Mouse (Mus musculus) hindbrain, embryonic 15.5 days (tissue): ENCODE data around the gene Rpl39. TPM values are rescaled to one million over a fixed set of nuclear protein-coding genes. Genes with fewer than 3 reads are reported as not detected.
A peak's percentile ranks its signal among the peaks of the same experiment; 100 is the strongest.

ENCODE experiments used
- ATAC-seq: fragments of 200-750 bp; cut with Nextera tagmentation; 2 replicates; pipeline ENCODE4 v1.8.0; 2017; ENCODE audit warnings: low read depth, moderate number of reproducible peaks, moderate TSS enrichment; ENCODE audit not compliant: low FRiP score
- H3K27ac ChIP-seq: fragments of 300-500 bp; sonication (generic); replicated peaks from 2 replicates; pipeline ENCODE4 v1.5.1; 2015; ENCODE audit warnings: mild to moderate bottlenecking, inconsistent platforms
- H3K27me3 ChIP-seq: fragments of 300-500 bp; sonication (generic); 2 replicates; pipeline ENCODE4 v1.6.1; 2015; ENCODE audit warnings: control low read depth, inconsistent platforms
- H3K36me3 ChIP-seq: fragments of 300-500 bp; sonication (generic); 2 replicates; pipeline ENCODE4 v1.6.1; 2015; ENCODE audit warnings: control low read depth, inconsistent platforms
- H3K4me1 ChIP-seq: fragments of 300-500 bp; sonication (generic); replicated peaks from 2 replicates; pipeline ENCODE4 v1.6.1; 2015; ENCODE audit warnings: control low read depth, inconsistent platforms
- H3K4me2 ChIP-seq: fragments of 300-500 bp; sonication (generic); 2 replicates; pipeline ENCODE4 v1.6.1; 2015; ENCODE audit warnings: moderate library complexity, mild to moderate bottlenecking, inconsistent platforms
- H3K4me3 ChIP-seq: fragments of 300-500 bp; sonication (generic); 2 replicates; pipeline ENCODE4 v1.5.1; 2015; ENCODE audit warnings: mild to moderate bottlenecking, inconsistent platforms
- H3K9ac ChIP-seq: fragments of 300-500 bp; sonication (generic); 2 replicates; pipeline ENCODE4 v1.6.1; 2015; ENCODE audit warnings: inconsistent platforms
- H3K9me3 ChIP-seq: fragments of 300-500 bp; sonication (generic); 2 replicates; pipeline ENCODE4 v1.6.1; 2016; ENCODE audit warnings: control low read depth, inconsistent platforms
- WGBS: fragments of 180-500 bp; shearing (Covaris S2); methylation state at CpG from one replicate; pipeline ENCODE4 v1.1.7; 2015; 5-methylcytosine and 5-hydroxymethylcytosine counted together
- polyA plus RNA-seq: library from polyadenylated mRNA; unstranded; fragments of >200 nt; fragmentation: Nextera tagmentation; extraction: Ambion mirVana; gene quantifications from 2 replicates; pipeline ENCODE4 v1.2.1, GENCODE M21; 2015

Gene Rpl39
- 265 and 321 TPM in 2 replicates for polyA plus RNA-seq

DNA sequence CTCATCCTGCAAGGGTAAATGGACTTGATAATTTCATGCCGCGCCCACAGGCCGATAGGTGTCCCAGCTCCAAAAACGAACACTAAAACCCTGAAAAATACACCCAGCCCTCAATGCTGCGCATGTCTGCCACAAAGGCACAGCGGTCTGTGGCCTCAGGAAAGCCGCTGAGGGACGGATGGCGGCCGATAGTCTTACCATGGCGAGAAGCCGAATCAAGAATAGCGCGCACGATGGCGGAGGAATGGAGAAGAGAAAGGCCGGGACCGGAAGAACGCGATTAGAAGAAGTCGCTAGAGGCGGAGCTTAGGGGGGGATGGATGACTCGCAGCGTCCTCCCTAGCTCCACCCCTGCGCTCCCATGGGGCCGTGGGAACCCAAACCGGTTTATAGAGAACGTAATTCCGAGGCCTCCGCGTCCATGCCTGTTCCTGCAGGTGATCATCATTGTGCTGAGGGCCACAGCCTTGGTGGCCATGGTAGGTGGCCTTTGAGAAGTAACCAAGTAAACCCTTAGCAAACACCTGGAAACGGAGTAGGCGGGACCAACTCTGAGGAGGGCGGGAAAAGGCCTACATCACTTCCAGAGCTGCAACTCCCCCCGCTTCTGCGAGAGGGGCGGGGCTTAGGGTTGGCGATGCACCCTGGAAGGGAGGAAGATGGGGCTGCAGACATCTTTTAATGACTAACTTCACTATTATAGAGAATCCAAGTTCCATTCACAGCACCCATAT lies at the start of gene Rpl39:
Gene Rpl39, minus strand, starts transcription at position 476 of the 734 bp plus-strand sequence.
- peak within 1 kb of the TSS; percentile 91 for H3K27ac ChIP-seq
- peak; percentile 96 for ATAC-seq
- H3K4me3 ChIP-seq, result peak within 1 kb of the TSS; percentile 53
- WGBS, result 16% methylated on average over 38 of the region's 38 CpGs
- H3K4me1 ChIP-seq, result peaks cover 9% of the 10 kb centered on the region
- H3K4me2 ChIP-seq, result peak within 1 kb of the TSS; percentile 56
- H3K9me3 ChIP-seq, result no peaks in the 10 kb centered on the region
- H3K36me3 ChIP-seq, result peaks cover 7% of the 10 kb centered on the region; the same call in 1 of the 2 replicates
- H3K9ac ChIP-seq, result peak within 1 kb of the TSS; percentile 66
- no peaks in the 10 kb centered on the region for H3K27me3 ChIP-seq

DNA sequence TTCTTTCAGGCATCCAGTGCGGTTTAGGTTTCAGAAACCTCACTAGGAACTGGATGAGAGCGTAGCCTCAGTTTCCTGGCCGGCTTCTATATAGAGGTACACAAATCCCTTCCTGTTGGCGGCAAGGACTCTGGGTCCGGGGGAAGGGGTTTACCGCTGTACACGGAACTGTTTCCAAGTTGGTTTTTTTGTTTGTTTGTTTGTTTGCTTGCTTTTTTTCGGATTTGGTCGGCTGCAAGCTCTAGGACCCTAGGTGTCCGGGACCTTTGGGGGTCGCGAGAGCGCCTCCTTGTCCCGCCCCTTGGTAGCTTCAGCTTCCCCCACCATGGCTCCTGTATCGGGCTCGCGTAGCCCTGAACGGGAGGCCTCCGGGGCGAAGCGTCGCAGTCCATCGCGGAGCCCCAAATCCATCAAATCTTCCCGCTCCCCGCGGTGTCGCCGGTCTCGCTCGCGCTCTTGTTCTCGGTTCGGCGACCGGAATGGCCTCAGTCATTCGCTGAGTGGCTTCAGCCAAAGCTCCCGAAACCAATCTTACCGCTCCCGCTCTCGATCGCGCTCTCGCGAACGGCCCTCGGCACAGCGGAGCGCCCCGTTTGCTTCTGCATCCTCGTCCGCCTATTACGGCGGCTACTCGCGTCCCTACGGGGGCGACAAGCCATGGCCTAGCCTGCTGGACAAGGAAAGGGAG lies 41.6 kb upstream of the Rpl39 start, which contains the start of gene Nkap:
Gene Nkap, plus strand, starts transcription at position 125 of the 688 bp plus-strand sequence.
- peak within 1 kb of the TSS; percentile 80 for H3K27ac ChIP-seq
- H3K36me3 ChIP-seq, result no peaks in the 10 kb centered on the region
- 24% methylated on average over 54 of the region's 58 CpGs for WGBS
- H3K27me3 ChIP-seq, result no peaks in the 10 kb centered on the region
- H3K9me3 ChIP-seq, result no peaks in the 10 kb centered on the region
- peaks cover 11% of the 10 kb centered on the region for H3K4me1 ChIP-seq
- peak within 1 kb of the TSS; percentile 62 for H3K9ac ChIP-seq
- peak within 1 kb of the TSS; percentile 61 for H3K4me2 ChIP-seq
- H3K4me3 ChIP-seq, result peak within 1 kb of the TSS; percentile 68
- ATAC-seq, result peak; percentile 93

DNA sequence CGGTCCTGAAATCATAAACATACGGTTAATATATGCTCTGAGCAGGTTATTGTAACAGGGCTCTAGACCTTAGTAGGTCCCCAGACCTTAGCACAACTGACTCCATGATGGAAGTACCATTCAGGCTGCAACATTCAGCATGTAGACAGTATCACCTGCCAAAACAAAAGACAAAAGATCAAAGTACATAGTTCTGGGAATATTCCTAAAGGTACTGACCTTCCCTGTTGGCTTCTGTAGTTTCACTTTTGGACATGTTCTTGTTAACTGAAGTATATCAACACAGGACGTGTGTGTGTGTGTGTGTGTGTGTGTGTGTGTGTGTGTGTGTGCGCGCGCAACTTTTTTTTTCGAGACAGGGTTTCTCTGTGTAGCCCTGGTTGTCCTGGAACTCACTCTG lies 40.3 kb upstream of the Rpl39 start:
- ATAC-seq, result no peak
- H3K9ac ChIP-seq, result no peak overlapping the region
- no peak overlapping the region for H3K4me2 ChIP-seq
- no peak overlapping the region for H3K27ac ChIP-seq
- WGBS, result 98% methylated on average over 7 of the region's 7 CpGs
- H3K27me3 ChIP-seq, result no peaks in the 10 kb centered on the region
- H3K9me3 ChIP-seq, result no peaks in the 10 kb centered on the region
- peaks cover 11% of the 10 kb centered on the region for H3K4me1 ChIP-seq
- no peak overlapping the region for H3K4me3 ChIP-seq
- no peaks in the 10 kb centered on the region for H3K36me3 ChIP-seq

DNA sequence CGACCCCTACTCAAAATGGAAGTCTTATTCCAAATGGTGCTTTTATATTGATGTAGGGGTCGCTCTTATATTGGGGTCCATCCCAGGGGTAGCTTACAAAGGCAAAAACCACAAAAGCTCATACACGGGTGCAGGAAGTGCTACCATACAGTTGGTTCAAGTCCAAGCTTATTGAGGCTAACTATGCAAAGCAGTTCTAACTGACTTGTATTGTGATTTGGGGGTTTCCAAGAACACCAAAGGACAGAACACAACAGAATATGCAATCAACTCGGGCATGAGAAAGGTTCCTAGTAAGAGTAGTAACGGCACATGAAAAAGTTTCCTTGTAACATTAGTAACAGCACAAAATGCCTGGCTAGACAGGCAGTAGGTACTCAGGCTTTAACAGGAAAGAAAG lies 35.0 kb upstream of the Rpl39 start:
- no peaks in the 10 kb centered on the region for H3K36me3 ChIP-seq
- no peaks in the 10 kb centered on the region for H3K4me1 ChIP-seq
- no peaks in the 10 kb centered on the region for H3K27me3 ChIP-seq
- WGBS, result 72% methylated on average over 5 of the region's 5 CpGs
- H3K4me2 ChIP-seq, result no peak overlapping the region
- no peaks in the 10 kb centered on the region for H3K9me3 ChIP-seq
- no peak for ATAC-seq
- H3K27ac ChIP-seq, result no peak overlapping the region
- no peak overlapping the region for H3K4me3 ChIP-seq
- no peak overlapping the region for H3K9ac ChIP-seq

DNA sequence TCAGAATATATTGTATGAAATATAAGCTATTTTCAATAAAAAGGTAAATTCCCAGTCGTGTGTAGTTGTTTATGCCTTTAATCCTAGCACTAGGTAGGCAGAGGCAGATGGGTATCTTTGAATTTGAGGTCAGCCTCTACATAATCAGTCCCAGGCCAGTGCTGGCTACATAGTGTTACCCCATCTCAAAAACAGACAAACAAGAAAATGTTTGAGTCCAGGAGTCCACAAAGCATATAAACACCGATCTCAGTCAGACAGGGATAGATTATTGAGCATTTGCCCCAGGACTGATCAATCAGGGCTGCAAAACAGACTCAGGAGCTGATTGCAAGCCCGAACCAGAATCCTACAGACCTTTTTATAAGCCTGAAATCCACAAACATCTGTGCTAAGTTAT lies 34.4 kb upstream of the Rpl39 start:
- ATAC-seq, result no peak
- H3K9me3 ChIP-seq, result no peaks in the 10 kb centered on the region
- no peak overlapping the region for H3K4me2 ChIP-seq
- no peaks in the 10 kb centered on the region for H3K36me3 ChIP-seq
- H3K27me3 ChIP-seq, result no peaks in the 10 kb centered on the region
- H3K4me3 ChIP-seq, result no peak overlapping the region
- no peak overlapping the region for H3K9ac ChIP-seq
- no peaks in the 10 kb centered on the region for H3K4me1 ChIP-seq
- WGBS, result 73% methylated on average over 3 of the region's 3 CpGs
- H3K27ac ChIP-seq, result no peak overlapping the region

DNA sequence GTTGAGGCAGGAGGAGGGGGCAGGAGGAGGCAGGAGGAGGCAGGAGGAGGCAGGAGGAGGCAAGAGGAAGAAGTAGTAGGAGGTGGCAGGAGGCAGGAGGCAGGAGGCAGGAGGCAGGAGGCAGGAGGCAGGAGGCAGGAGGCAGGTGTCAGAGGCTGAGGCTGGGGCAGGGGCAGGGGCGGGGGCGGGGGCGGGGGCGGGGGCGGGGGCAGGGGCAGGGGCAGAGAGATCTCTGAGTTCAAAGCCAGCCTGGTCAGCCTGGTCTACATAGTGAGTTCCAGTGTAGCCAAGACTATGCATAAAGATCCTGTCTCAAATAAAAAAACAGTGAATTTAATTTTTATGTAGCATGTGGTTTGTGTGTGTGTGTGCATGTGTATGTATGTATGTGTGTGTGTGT lies 31.9 kb upstream of the Rpl39 start:
- no peak overlapping the region for H3K4me2 ChIP-seq
- no peaks in the 10 kb centered on the region for H3K36me3 ChIP-seq
- H3K4me3 ChIP-seq, result no peak overlapping the region
- ATAC-seq, result no peak
- WGBS, result no CpG with 5 or more reads among the region's 5 CpGs
- no peaks in the 10 kb centered on the region for H3K9me3 ChIP-seq
- no peak overlapping the region for H3K9ac ChIP-seq
- no peak overlapping the region for H3K27ac ChIP-seq
- H3K27me3 ChIP-seq, result no peaks in the 10 kb centered on the region
- no peaks in the 10 kb centered on the region for H3K4me1 ChIP-seq

DNA sequence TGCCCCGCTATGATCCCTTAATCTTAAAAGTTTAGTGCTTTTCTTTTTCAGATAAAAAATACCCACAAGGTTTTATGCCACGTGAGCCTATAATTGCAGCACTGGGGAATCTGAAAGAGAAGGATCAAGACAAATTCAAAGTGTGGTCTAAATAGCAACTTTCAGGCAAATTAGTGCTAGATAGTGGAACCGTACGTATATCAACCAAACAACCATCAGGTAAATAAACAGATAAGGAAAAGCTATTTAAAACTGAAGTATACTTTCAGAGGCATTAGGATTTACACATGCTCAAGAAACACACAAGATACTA lies 25.6 kb upstream of the Rpl39 start:
- WGBS, result 79% methylated on average over 4 of the region's 4 CpGs
- no peaks in the 10 kb centered on the region for H3K4me1 ChIP-seq
- ATAC-seq, result no peak
- peak overlapping the region; percentile 52; the same call in 1 of the 2 replicates for H3K4me3 ChIP-seq
- 0 out of 2 replicates have a peak, but pooled peaks cover 3% of the 10 kb centered on the region for H3K36me3 ChIP-seq
- H3K9me3 ChIP-seq, result no peaks in the 10 kb centered on the region
- no peak overlapping the region for H3K27ac ChIP-seq
- H3K27me3 ChIP-seq, result no peaks in the 10 kb centered on the region
- no peak overlapping the region for H3K9ac ChIP-seq
- peak overlapping the region; percentile 58 for H3K4me2 ChIP-seq

DNA sequence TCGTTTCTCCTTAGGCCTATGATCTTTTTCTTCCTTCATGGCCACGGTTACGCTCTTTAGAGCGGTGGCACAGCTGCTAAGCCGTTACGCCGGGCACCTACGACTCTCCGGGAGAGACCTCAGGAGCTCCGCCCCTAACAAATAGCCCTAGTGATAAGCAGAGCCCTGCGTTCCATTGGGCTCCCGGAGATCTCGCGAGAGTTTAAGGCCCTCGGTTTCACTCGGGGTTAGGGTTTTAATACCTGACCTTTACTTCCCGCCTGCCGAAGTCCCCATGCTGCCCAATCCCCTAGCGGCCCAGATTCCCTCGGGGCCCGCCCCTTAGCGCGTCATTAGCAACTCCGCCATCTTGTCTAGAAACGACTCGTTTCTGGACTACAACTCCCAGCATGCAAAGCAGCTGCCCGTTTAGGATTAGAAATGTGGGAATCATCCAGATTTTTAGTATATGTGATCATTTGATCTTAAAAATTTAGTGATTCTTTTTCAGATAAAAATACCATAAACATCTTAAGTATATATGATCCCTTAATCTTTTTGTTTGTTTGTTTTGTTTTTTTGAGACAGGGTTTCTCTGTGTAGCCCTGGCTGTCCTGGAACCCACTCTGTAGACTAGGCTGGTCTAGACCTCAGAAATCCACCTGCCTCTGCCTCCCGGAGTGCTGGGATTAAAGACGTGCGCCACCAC lies 25.1 kb upstream of the Rpl39 start, which contains the start of gene Upf3b:
Gene Upf3b, minus strand, starts transcription at position 130 of the 688 bp plus-strand sequence.
- ATAC-seq, result peak; percentile 98
- H3K9me3 ChIP-seq, result no peaks in the 10 kb centered on the region
- WGBS, result 18% methylated on average over 30 of the region's 30 CpGs

DNA sequence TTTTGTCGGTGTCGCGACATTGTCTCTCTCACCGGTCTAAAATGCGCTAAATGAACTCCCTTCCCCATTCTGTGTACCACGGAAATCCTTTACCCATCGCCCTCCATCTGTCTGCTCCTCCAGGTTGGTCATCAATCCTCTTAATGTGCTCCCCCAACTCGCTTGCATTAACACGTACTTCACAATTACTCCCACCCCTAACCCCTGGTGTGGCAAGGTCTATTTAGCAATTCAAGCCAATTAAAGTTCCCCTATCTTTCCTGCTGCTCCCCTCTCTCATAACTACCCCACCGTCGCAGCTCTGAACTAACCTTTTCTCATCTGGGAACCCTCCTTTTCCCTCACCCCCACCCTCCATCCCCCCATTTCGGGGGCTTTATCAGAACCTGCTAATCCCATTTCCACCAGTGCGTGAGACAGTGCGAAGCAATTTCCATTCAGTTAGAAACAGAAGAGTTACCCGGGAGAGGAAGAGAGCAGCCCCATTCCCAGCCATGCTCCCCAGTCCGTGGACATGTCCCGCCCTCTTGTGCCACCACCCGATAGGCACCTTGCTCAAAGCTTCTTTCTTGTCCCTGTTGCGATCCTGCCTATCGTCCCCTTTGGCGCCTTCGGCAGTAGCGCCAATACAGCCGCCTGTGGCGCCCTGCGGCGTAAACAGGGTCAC lies 24.5 kb upstream of the Rpl39 start:
- peak; percentile 89 for ATAC-seq

More for the DNA sequence above, 25.1 kb upstream of the Rpl39 start, which contains the start of gene Upf3b:
- no peaks in the 10 kb centered on the region for H3K27me3 ChIP-seq
- H3K36me3 ChIP-seq, result 0 out of 2 replicates have a peak, but pooled peaks cover 3% of the 10 kb centered on the region
- no peaks in the 10 kb centered on the region for H3K4me1 ChIP-seq
- H3K27ac ChIP-seq, result peak within 1 kb of the TSS; percentile 85
- H3K4me2 ChIP-seq, result peak within 1 kb of the TSS; percentile 58
- H3K4me3 ChIP-seq, result peak within 1 kb of the TSS; percentile 52
- H3K9ac ChIP-seq, result peak within 1 kb of the TSS; percentile 49

DNA sequence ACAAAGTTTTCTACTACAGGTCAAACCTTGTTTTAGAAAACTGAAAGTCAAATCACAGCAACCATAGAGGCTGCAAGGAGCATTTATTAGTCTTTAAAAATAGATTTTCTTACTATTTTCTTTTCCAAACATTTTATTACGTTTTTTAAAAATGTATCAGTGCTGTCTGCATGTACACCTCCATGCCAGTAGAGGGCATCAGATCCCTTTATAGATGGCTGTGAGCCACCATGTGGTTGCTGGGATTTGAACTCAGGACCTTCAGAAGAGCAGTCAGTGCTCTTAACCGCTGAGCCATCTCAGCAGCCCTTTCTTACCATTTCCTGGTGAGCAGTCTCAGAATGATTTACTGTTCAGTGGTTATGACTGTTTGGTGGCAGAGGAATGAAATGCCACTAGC lies 18.6 kb upstream of the Rpl39 start:
- H3K4me3 ChIP-seq, result no peak overlapping the region
- H3K36me3 ChIP-seq, result peaks cover 9% of the 10 kb centered on the region; the same call in 1 of the 2 replicates
- H3K4me2 ChIP-seq, result no peak overlapping the region
- no peak for ATAC-seq
- no peaks in the 10 kb centered on the region for H3K9me3 ChIP-seq
- no peak overlapping the region for H3K9ac ChIP-seq
- 89% methylated on average over 2 of the region's 2 CpGs for WGBS
- no peaks in the 10 kb centered on the region for H3K27me3 ChIP-seq
- H3K27ac ChIP-seq, result no peak overlapping the region
- no peaks in the 10 kb centered on the region for H3K4me1 ChIP-seq

More for the DNA sequence above, 24.5 kb upstream of the Rpl39 start:
- Histone ChIP-seq H3K27ac (peak overlapping the region; percentile 85), H3K9ac (peak overlapping the region; percentile 49), H3K27me3 (no peaks in the 10 kb centered on the region), H3K4me1 (no peaks in the 10 kb centered on the region), H3K4me2 (peak overlapping the region; percentile 58), H3K4me3 (peak overlapping the region; percentile 52), H3K36me3 (0 out of 2 replicates have a peak, but pooled peaks cover 3% of the 10 kb centered on the region), H3K9me3 (no peaks in the 10 kb centered on the region)
- 23% methylated on average over 27 of the region's 27 CpGs for WGBS

DNA sequence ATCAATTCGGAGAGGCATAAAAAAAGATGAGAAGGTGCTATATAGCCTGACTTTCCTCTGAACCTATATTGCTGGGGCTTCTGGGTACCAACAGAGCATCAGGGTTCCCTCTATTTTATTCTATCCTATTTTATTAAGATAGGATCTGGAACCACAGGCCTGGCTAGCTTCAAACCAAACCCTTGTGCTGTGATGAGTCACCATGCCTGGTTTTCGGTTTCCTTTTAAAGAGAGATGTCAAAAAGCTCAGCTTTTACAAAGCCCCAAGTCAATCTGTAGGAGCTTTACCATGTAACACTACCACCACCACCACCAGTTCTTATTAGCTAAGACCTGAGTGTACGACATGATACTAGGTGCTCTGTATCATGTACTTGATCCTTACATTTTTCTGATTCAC lies 13.5 kb upstream of the Rpl39 start:
- Histone ChIP-seq H3K4me1 (no peaks in the 10 kb centered on the region), H3K9ac (no peak overlapping the region), H3K27me3 (no peaks in the 10 kb centered on the region), H3K4me2 (no peak overlapping the region), H3K9me3 (no peaks in the 10 kb centered on the region), H3K36me3 (peaks cover 10% of the 10 kb centered on the region), H3K27ac (no peak overlapping the region), H3K4me3 (no peak overlapping the region)
- 95% methylated on average over 3 of the region's 3 CpGs for WGBS
- no peak for ATAC-seq
